Mouse (Mus musculus): ENCODE data around the gene Fgfr2. TPM values are rescaled to one million over a fixed set of nuclear protein-coding genes. Genes with fewer than 3 reads are reported as not detected.

Fgfr2 gene
- polyA plus RNA-seq, 1 experiment, result 1.7 TPM

DNA sequence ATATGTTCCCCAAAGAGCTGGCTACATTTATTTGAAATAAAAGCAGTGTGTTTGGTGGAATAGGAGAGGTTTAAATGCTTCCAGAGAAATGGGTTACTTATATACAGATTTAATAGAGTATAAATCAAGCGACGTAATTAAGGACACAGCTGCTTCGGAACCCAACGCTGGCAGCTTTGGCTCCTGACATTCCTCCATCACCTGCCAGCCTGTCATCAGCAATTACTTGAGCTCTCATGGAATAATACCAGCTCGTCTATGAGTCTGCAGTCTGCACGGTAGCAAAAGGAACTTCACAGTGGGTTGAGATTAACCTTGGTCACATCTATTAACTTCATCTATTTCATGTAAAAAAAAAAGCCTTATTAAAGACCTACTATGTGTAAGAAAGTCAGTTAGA lies 1326.0 kb downstream of the Fgfr2 start:
- H3K36me3 ChIP-seq (ENCODE audit: control insufficient read depth, insufficient read depth), result no peaks in the 10 kb centered on the region
- H3K27me3 ChIP-seq (ENCODE audit: control insufficient read depth, insufficient read depth, insufficient read length), result peaks cover 4% of the 10 kb centered on the region
- no peaks in the 10 kb centered on the region for H3K79me3 ChIP-seq (ENCODE audit: low read depth)
- H3K79me2 ChIP-seq (ENCODE audit: control insufficient read depth, insufficient read depth), result no peaks in the 10 kb centered on the region
- TF ChIP-seq MAX (IDR thresholded peaks at IDR 0.05), result no peak
- H3K4me3 ChIP-seq (ENCODE audit: insufficient read depth, poor library complexity, severe bottlenecking), result no peak overlapping the region
- H3ac ChIP-seq (ENCODE audit: control insufficient read depth, insufficient read length, low read depth), result no peak overlapping the region

DNA sequence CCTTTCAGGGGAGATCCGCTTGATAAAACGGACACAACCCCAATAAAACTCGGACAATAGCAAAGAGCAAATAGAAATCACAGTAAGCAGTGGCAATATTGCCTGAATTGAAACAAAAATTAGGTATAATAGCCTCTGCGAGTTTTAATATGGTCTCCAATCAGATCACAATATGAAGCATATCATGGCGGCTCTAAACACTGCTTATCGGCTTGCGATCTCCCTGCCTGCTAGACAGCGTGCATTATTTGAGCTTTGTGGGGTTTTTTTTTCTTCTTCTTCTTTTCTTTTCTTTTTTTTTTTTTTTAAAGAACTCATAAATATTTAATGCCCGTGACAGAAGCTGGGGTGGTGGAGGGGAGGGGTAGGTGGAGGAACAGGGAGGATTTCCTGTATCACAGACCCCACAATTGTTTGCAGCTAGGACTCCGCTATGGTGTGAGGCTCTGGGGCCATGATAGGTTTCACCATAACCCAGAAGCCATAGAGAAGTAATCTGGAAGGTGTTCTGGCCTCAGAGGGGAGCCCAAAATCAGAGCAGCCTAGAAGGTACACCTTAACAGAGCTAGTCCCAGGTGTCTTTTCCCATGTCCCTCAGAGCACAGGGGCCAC lies 1334.4 kb downstream of the Fgfr2 start:
- H3K79me3 ChIP-seq (ENCODE audit: low read depth), result no peaks in the 10 kb centered on the region
- TF ChIP-seq CTCF (IDR thresholded peaks at IDR 0.05; ENCODE audit: control insufficient read depth, insufficient read depth, insufficient read length) (no peak), MYOG (IDR thresholded peaks at IDR 0.05; ENCODE audit: control insufficient read depth, extremely low read depth, insufficient read length) (no peak), CEBPB (IDR thresholded peaks at IDR 0.05; ENCODE audit: low read depth) (no peak), MYOD1 (IDR thresholded peaks at IDR 0.05; ENCODE audit: control insufficient read depth, insufficient read length, low read depth) (no peak), USF1 (IDR thresholded peaks at IDR 0.05; ENCODE audit: low read depth) (no peak), FOSL1 (IDR thresholded peaks at IDR 0.05; ENCODE audit: insufficient read depth, low read length, poor library complexity, severe bottlenecking) (no peak), MAX (IDR thresholded peaks at IDR 0.05) (no peak)
- H3K4me3 ChIP-seq (ENCODE audit: insufficient read depth, poor library complexity, severe bottlenecking), result no peak overlapping the region
- no peaks in the 10 kb centered on the region for H3K79me2 ChIP-seq (ENCODE audit: control insufficient read depth, insufficient read depth)
- no peaks in the 10 kb centered on the region for H3K36me3 ChIP-seq (ENCODE audit: control insufficient read depth, insufficient read depth)
- H3K27me3 ChIP-seq (ENCODE audit: control insufficient read depth, insufficient read depth, insufficient read length), result peaks cover 12% of the 10 kb centered on the region
- no peak overlapping the region for H3ac ChIP-seq (ENCODE audit: control insufficient read depth, insufficient read length, low read depth)

DNA sequence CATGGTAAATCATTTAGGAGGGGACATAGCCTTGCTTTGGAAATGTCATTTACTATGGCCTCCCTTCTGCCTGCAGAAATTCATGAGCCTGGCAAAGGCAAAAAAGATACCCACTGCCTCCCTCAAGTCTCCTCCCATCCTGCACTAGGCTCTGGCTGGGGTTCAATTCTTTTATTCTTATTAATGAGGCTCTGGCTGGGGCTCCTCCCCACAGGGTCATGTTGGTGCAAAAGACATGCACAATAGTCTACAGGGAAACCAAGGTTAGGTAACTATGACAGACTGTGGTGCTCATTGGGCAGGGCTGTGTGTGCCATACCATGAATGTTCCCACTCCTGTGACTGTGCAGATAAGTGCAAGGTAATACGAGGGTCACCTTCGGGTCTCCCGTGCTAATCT lies 1337.4 kb downstream of the Fgfr2 start:
- H3K4me3 ChIP-seq (ENCODE audit: insufficient read depth, poor library complexity, severe bottlenecking), result no peak overlapping the region
- TF ChIP-seq MYOD1 (IDR thresholded peaks at IDR 0.05; ENCODE audit: control insufficient read depth, insufficient read length, low read depth), result no peak
- TF ChIP-seq CEBPB (IDR thresholded peaks at IDR 0.05; ENCODE audit: low read depth), result no peak
- TF ChIP-seq MYOG (IDR thresholded peaks at IDR 0.05; ENCODE audit: control insufficient read depth, extremely low read depth, insufficient read length), result no peak
- no peak for TF ChIP-seq CTCF (IDR thresholded peaks at IDR 0.05; ENCODE audit: control insufficient read depth, insufficient read depth, insufficient read length)
- TF ChIP-seq USF1 (IDR thresholded peaks at IDR 0.05; ENCODE audit: low read depth), result no peak
- TF ChIP-seq FOSL1 (IDR thresholded peaks at IDR 0.05; ENCODE audit: insufficient read depth, low read length, poor library complexity, severe bottlenecking), result no peak
- TF ChIP-seq MAX (IDR thresholded peaks at IDR 0.05), result no peak
- H3K27me3 ChIP-seq (ENCODE audit: control insufficient read depth, insufficient read depth, insufficient read length), result peaks cover 15% of the 10 kb centered on the region
- H3K36me3 ChIP-seq (ENCODE audit: control insufficient read depth, insufficient read depth), result no peaks in the 10 kb centered on the region
- no peaks in the 10 kb centered on the region for H3K79me3 ChIP-seq (ENCODE audit: low read depth)
- no peaks in the 10 kb centered on the region for H3K79me2 ChIP-seq (ENCODE audit: control insufficient read depth, insufficient read depth)
- H3ac ChIP-seq (ENCODE audit: control insufficient read depth, insufficient read length, low read depth), result no peak overlapping the region

DNA sequence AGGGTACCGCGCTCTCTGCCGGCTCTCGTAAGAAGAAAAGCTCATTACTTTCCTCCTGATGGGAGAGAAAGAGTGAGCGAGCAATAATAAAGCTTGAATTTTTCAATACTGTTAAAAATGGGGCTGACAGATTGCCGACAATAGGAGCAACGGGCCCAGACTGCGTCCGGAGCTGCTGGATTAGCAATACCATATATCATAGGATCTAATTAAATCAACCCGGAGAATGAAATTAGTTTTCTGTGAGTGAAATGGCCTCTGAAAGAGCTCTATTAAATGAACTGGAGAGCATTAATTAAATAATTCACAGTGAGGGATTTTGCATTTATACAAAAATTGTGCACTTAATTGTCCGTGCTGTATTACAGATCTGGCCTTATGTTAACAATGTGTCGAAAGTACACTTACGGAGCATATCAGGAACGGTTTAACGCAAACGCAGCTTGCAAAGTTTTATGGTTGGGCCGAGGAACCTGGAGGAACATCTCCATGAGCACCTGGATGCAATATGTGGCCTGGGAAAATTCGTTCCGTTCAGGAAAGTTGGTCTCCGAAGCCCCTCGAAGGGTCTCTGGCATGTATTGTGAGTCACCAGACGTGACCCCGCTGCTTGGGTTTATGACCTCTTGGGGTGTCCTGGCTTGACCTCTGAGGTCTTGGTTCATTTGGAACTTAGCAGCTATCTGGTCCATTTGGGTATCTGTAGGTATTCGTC lies 1344.7 kb downstream of the Fgfr2 start:
- no peak overlapping the region for H3K4me3 ChIP-seq (ENCODE audit: insufficient read depth, poor library complexity, severe bottlenecking)
- H3ac ChIP-seq (ENCODE audit: control insufficient read depth, insufficient read length, low read depth), result no peak overlapping the region
- H3K36me3 ChIP-seq (ENCODE audit: control insufficient read depth, insufficient read depth), result no peaks in the 10 kb centered on the region
- no peak for TF ChIP-seq MYOG (IDR thresholded peaks at IDR 0.05; ENCODE audit: control insufficient read depth, extremely low read depth, insufficient read length)
- TF ChIP-seq MYOD1 (IDR thresholded peaks at IDR 0.05; ENCODE audit: control insufficient read depth, insufficient read length, low read depth), result no peak
- no peak for TF ChIP-seq CTCF (IDR thresholded peaks at IDR 0.05; ENCODE audit: control insufficient read depth, insufficient read depth, insufficient read length)
- no peak for TF ChIP-seq MAX (IDR thresholded peaks at IDR 0.05)
- TF ChIP-seq USF1 (IDR thresholded peaks at IDR 0.05; ENCODE audit: low read depth), result no peak
- no peak for TF ChIP-seq CEBPB (IDR thresholded peaks at IDR 0.05; ENCODE audit: low read depth)
- TF ChIP-seq FOSL1 (IDR thresholded peaks at IDR 0.05; ENCODE audit: insufficient read depth, low read length, poor library complexity, severe bottlenecking), result no peak
- no peaks in the 10 kb centered on the region for H3K79me2 ChIP-seq (ENCODE audit: control insufficient read depth, insufficient read depth)
- H3K27me3 ChIP-seq (ENCODE audit: control insufficient read depth, insufficient read depth, insufficient read length), result peaks cover 35% of the 10 kb centered on the region
- no peaks in the 10 kb centered on the region for H3K79me3 ChIP-seq (ENCODE audit: low read depth)

DNA sequence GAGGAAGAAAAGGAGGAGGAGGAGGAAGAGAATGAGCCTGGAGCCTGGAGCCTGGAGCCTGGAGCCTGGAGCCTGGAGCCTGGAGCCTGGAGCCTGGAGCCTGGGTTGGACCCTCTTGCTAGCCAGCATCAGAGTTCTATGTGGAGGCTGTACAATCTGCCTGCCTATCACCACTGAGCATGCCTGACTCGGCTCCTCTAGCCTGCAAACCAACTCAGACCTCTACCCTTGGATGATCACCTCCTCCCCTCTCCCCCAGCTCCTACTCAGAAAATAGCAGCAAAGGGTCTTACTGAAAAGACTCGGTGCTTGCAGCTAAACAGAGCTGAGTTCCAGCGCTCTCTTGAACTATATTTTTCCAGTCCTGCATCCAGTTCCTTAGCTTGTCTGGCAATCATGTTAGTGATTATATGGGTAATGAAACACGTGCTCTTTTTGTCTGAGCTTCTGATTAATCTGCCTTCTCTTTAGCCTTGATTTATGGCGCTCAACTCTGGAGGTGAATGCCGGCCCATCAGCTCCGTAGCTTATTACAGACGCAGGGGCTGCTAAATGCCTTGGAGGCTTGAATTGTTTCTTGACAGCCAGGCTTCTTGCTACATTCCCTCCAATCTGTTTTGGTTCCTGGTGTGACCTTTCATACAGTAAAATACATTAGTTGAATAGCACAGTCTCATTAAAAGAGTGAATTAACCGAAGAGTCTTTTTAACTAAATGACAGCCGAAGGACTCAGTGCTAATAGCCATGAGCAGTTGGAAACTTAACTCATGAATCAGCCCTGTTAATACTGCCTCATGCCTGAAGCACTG lies 1345.5 kb downstream of the Fgfr2 start:
- Histone ChIP-seq H3K27me3 (ENCODE audit: control insufficient read depth, insufficient read depth, insufficient read length) (peaks cover 35% of the 10 kb centered on the region), H3K36me3 (ENCODE audit: control insufficient read depth, insufficient read depth) (no peaks in the 10 kb centered on the region), H3ac (ENCODE audit: control insufficient read depth, insufficient read length, low read depth) (no peak overlapping the region), H3K79me3 (ENCODE audit: low read depth) (no peaks in the 10 kb centered on the region), H3K4me3 (ENCODE audit: insufficient read depth, poor library complexity, severe bottlenecking) (no peak overlapping the region), H3K79me2 (ENCODE audit: control insufficient read depth, insufficient read depth) (no peaks in the 10 kb centered on the region)
- TF ChIP-seq MAX (IDR thresholded peaks at IDR 0.05) (no peak), CEBPB (IDR thresholded peaks at IDR 0.05; ENCODE audit: low read depth) (no peak), USF1 (IDR thresholded peaks at IDR 0.05; ENCODE audit: low read depth) (no peak), MYOG (IDR thresholded peaks at IDR 0.05; ENCODE audit: control insufficient read depth, extremely low read depth, insufficient read length) (no peak), CTCF (IDR thresholded peaks at IDR 0.05; ENCODE audit: control insufficient read depth, insufficient read depth, insufficient read length) (no peak), FOSL1 (IDR thresholded peaks at IDR 0.05; ENCODE audit: insufficient read depth, low read length, poor library complexity, severe bottlenecking) (no peak), MYOD1 (IDR thresholded peaks at IDR 0.05; ENCODE audit: control insufficient read depth, insufficient read length, low read depth) (no peak)
